Mouse (Mus musculus) limb, embryonic 11.5 days (tissue): Measurements from ENCODE around the gene Rhoa. TPM values are rescaled to one million over a fixed set of nuclear protein-coding genes. Genes with fewer than 3 reads are reported as not detected.

ENCODE experiments used
- polyA plus RNA-seq: library from polyadenylated mRNA; unstranded; fragments of >200 nt; fragmentation: Nextera tagmentation; extraction: Ambion mirVana; gene quantifications from 2 replicates; pipeline ENCODE4 v1.2.1, GENCODE M21; 2014

Rhoa gene
- polyA plus RNA-seq, 1 experiment from 2014 or later, result 319 TPM

Other genes starting within 250 kb of the Rhoa start
- gene Mst1, start 225.7 kb upstream of the Rhoa start, polyA plus RNA-seq, result 0.37 and 1.3 TPM in 2 replicates
- 26.4 and 29.9 TPM in 2 replicates for gene Rnf123, start 222.8 kb upstream of the Rhoa start, polyA plus RNA-seq
- gene Apeh, start 211.5 kb upstream of the Rhoa start, polyA plus RNA-seq, result 56.3 and 63.4 TPM in 2 replicates
- gene Bsn, start 115.7 kb upstream of the Rhoa start, polyA plus RNA-seq, result 1.3 and 1.5 TPM in 2 replicates
- gene Dag1, start 42.2 kb upstream of the Rhoa start, polyA plus RNA-seq, result 46.8 and 52.2 TPM in 2 replicates
- gene Nicn1, start 15.7 kb upstream of the Rhoa start, polyA plus RNA-seq, result 36.7 and 49.1 TPM in 2 replicates
- 15.9 and 20.5 TPM in 2 replicates for gene Amt, start 9.3 kb upstream of the Rhoa start, polyA plus RNA-seq
- 14.8 and 15.8 TPM in 2 replicates for gene Tcta, start within 50 bp of the Rhoa start, polyA plus RNA-seq
- 798 and 887 TPM in 2 replicates for gene Gpx1, start 32.8 kb downstream of the Rhoa start, polyA plus RNA-seq
- gene Usp4, start 41.7 kb downstream of the Rhoa start, polyA plus RNA-seq, result 130 and 133 TPM in 2 replicates
- gene 1700102P08Rik, start 86.7 kb downstream of the Rhoa start, polyA plus RNA-seq, result 0.57 and 0.87 TPM in 2 replicates
- 1.3 and 1.5 TPM in 2 replicates for gene Ccdc36, start 122.4 kb downstream of the Rhoa start, polyA plus RNA-seq
- gene BC048562, start 130.4 kb downstream of the Rhoa start, polyA plus RNA-seq, result not detected in 2 replicates
- 46.0 and 55.5 TPM in 2 replicates for gene Ccdc71, start 154.4 kb downstream of the Rhoa start, polyA plus RNA-seq
- gene Klhdc8b, start 155.5 kb downstream of the Rhoa start, polyA plus RNA-seq, result 13.6 and 17.2 TPM in 2 replicates
- gene Lamb2, start 173.6 kb downstream of the Rhoa start, polyA plus RNA-seq, result 18.0 and 18.9 TPM in 2 replicates
- gene Usp19, start 184.5 kb downstream of the Rhoa start, polyA plus RNA-seq, result 73.6 and 81.7 TPM in 2 replicates
- 126 and 138 TPM in 2 replicates for gene Qars, start 201.6 kb downstream of the Rhoa start, polyA plus RNA-seq
- gene Qrich1, start 210.7 kb downstream of the Rhoa start, polyA plus RNA-seq, result 164 and 167 TPM in 2 replicates